12 mouse cellular contexts compared by ENCODE assay signal in genomic region chr7:30531291-30531815, GRCm38 (mm10). TPM values are rescaled to one million over a fixed set of nuclear protein-coding genes. Genes with fewer than 3 reads are reported as not detected.
DNase-seq lines count a peak whose midpoint lies in the region; ATAC-seq and TF ChIP-seq lines count a peak whose summit lies in the region.
"Had no signal": no experiment of that assay in that cellular context is flagged by ENCODE, and none has a peak within 500 bp of the region (broad histone marks: within the 10 kb centered on the region; RNA-seq: fewer than 3 reads in every experiment).

No protein-coding gene starts in this region.

- TF ChIP-seq POLR2A in myocyte (IDR thresholded peaks at IDR 0.05; ENCODE audit: insufficient read length, low read depth) = peak; percentile 61
- TF ChIP-seq POLR2A in kidney, adult 2 months (IDR thresholded peaks at IDR 0.05; ENCODE audit: low read depth, low read length) = no peak

- TF ChIP-seq CTCF in lung, postnatal 0 days (IDR thresholded peaks at IDR 0.05) = no peak
- no peak for TF ChIP-seq CTCF in kidney, adult 2 months (conservative IDR thresholded peaks at IDR 0.05; ENCODE audit: insufficient read depth, insufficient read length, low read depth, low read length)

- no peaks in the 10 kb centered on the region for H3K27me3 ChIP-seq in hindbrain, embryonic 14.5 days (ENCODE audit: control insufficient read depth, insufficient read depth, low read length)
- no peaks in the 10 kb centered on the region for H3K27me3 ChIP-seq in myocyte (ENCODE audit: control insufficient read depth, insufficient read depth, insufficient read length)
- H3K27me3 ChIP-seq in lung, postnatal 0 days (replicated peaks; ENCODE audit: insufficient read depth, low read length) = no peaks in the 10 kb centered on the region
- no peaks in the 10 kb centered on the region for H3K27me3 ChIP-seq in kidney, adult 2 months (replicated peaks; ENCODE audit: control insufficient read depth, insufficient read depth, low read length)

- H3K36me3 ChIP-seq in hindbrain, embryonic 14.5 days (replicated peaks; ENCODE audit: control insufficient read depth, insufficient read depth) = peaks cover 65% of the 10 kb centered on the region
- peaks cover 12% of the 10 kb centered on the region for H3K36me3 ChIP-seq in myocyte (ENCODE audit: control insufficient read depth, insufficient read depth)
- peaks cover 11% of the 10 kb centered on the region; the same call in 1 of the 2 replicates for H3K36me3 ChIP-seq in lung, postnatal 0 days (ENCODE audit: insufficient read depth, low read length)
- H3K36me3 ChIP-seq in kidney, adult 2 months (ENCODE audit: control insufficient read depth, insufficient read depth, low read length) = no peaks in the 10 kb centered on the region

- peak overlapping the region; percentile 69 for H3K4me2 ChIP-seq in hindbrain, embryonic 14.5 days (replicated peaks)
- H3K4me2 ChIP-seq in myocyte (ENCODE audit: low read depth) = peak overlapping the region; percentile 75
- H3K4me2 ChIP-seq in lung, postnatal 0 days (replicated peaks; ENCODE audit: low read depth, low read length) = no peak overlapping the region
- H3K4me2 ChIP-seq: lung, embryonic 14.5 days had no signal

- peaks cover 36% of the 10 kb centered on the region for H3K4me1 ChIP-seq in hindbrain, embryonic 14.5 days (replicated peaks; ENCODE audit: control insufficient read depth, insufficient read depth, low read length)
- H3K4me1 ChIP-seq in lung, postnatal 0 days (ENCODE audit: insufficient read depth, low read depth, low read length) = peaks cover 3% of the 10 kb centered on the region; the same call in 1 of the 2 replicates
- H3K4me1 ChIP-seq in kidney, adult 2 months (ENCODE audit: control insufficient read depth, insufficient read depth, low read length) = peaks cover 2% of the 10 kb centered on the region; the same call in 1 of the 2 replicates

- H3K27ac ChIP-seq in hindbrain, embryonic 14.5 days = no peak overlapping the region
- H3K27ac ChIP-seq in lung, postnatal 0 days (ENCODE audit: low read length) = no peak overlapping the region
- no peak overlapping the region for H3K27ac ChIP-seq in kidney, adult 2 months (ENCODE audit: insufficient read depth, low read depth, low read length)

- H3K9ac ChIP-seq in hindbrain, embryonic 14.5 days = peak overlapping the region; percentile 97
- H3K9ac ChIP-seq in lung, postnatal 0 days (replicated peaks; ENCODE audit: low read depth) = no peak overlapping the region
- H3K9ac ChIP-seq: lung, embryonic 14.5 days had no signal

- 0 out of 2 replicates have a peak overlapping the region, but pooled peaks have one; percentile 88 for H3K4me3 ChIP-seq in hindbrain, embryonic 14.5 days (replicated peaks; ENCODE audit: low read length)
- peak overlapping the region; percentile 36 for H3K4me3 ChIP-seq in myocyte
- no peak overlapping the region for H3K4me3 ChIP-seq in lung, postnatal 0 days (ENCODE audit: low read depth, low read length)
- no peak overlapping the region for H3K4me3 ChIP-seq in kidney, adult 2 months (ENCODE audit: insufficient read depth, low read depth, low read length)

- H3K9me3 ChIP-seq in hindbrain, embryonic 14.5 days (ENCODE audit: control insufficient read depth, low read length) = no peaks in the 10 kb centered on the region
- no peaks in the 10 kb centered on the region for H3K9me3 ChIP-seq in lung, postnatal 0 days (ENCODE audit: low read length)

- no peak for TF ChIP-seq EP300 in lung, postnatal 0 days (IDR thresholded peaks at IDR 0.05)

- intact Hi-C loops in left cerebral cortex, postnatal 4 days (cut with DNase I) = no loop called here

- no peaks in the 10 kb centered on the region for H3K79me2 ChIP-seq in myocyte (ENCODE audit: control insufficient read depth, insufficient read depth)

- peak; percentile 29 for DNase-seq in CD4-positive, CD25-positive, alpha-beta regulatory T cell, adult 2 months (ENCODE audit: low read depth, low spot score)
- DNase-seq in left cerebral cortex, adult 11 months (ENCODE audit: low spot score) = peak; percentile 64
- DNase-seq in left cerebral cortex, postnatal 4 days = no peak
- DNase-seq in hindbrain, embryonic 14.5 days (ENCODE audit: low spot score) = no peak
- no peak for DNase-seq in lung, postnatal 0 days (ENCODE audit: low spot score)
- DNase-seq in kidney, adult 2 months = no peak
- DNase-seq: adrenal gland, adult 8-10 months; cerebellum, adult 18-20 months; heart, postnatal 10 days; lung, embryonic 14.5 days had no signal

- 83% methylated on average over 9 of the region's 9 CpGs for WGBS in hindbrain, embryonic 14.5 days
- 83% methylated on average over 9 of the region's 9 CpGs for WGBS in lung, postnatal 0 days
- 90% methylated on average over 9 of the region's 9 CpGs for WGBS in kidney, adult 2 months

- ATAC-seq in CD4-positive, CD25-positive, alpha-beta regulatory T cell, adult 4 months = no peak
- no peak for ATAC-seq in hindbrain, embryonic 14.5 days (ENCODE audit: low FRiP score)
- ATAC-seq in lung, postnatal 0 days = no peak

- no peak overlapping the region for H3ac ChIP-seq in myocyte (ENCODE audit: control insufficient read depth, insufficient read length)

TF ChIP-seq in myocyte, 11 proteins besides CTCF, POLR2A, EP300 and RAD21:
- TF ChIP-seq MYOG (IDR thresholded peaks at IDR 0.05; ENCODE audit: control insufficient read depth in 1 of 3, insufficient read depth in 1 of 3, insufficient read length in 2 of 3, low read depth in 2 of 3) = no peak
- no peak for TF ChIP-seq MYOD1 (IDR thresholded peaks at IDR 0.05; ENCODE audit: control insufficient read depth in 1 of 3, insufficient read length in 2 of 3, low read depth in 2 of 3)
- TF ChIP-seq USF1 (IDR thresholded peaks at IDR 0.05; ENCODE audit: low read depth) = no peak
- TF ChIP-seq POLR2AphosphoS2 (IDR thresholded peaks at IDR 0.05; ENCODE audit: insufficient read length, low read depth) = peak; percentile 71

RNA-seq across cellular contexts. Expression of gene Arhgap33, which starts 3.5 kb away (rescaled TPM):
- polyA plus RNA-seq in CD4-positive, CD25-positive, alpha-beta regulatory T cell, adult 4 months (2017; shearing (Covaris generic)) = under 1 TPM; 0.46 to 0.67 TPM
- total RNA-seq in left cerebral cortex, postnatal 4 days (2021) = 100 to 1,000 TPM; 356 to 358 TPM
- polyA plus RNA-seq in hindbrain, embryonic 14.5 days (2014; fragmentation: Nextera tagmentation; extraction: Ambion mirVana) = 112 TPM in 2 replicates
- polyA plus RNA-seq in myocyte (2012; fragmentation: generic; extraction: Trizol) = 8.7 TPM
- polyA plus RNA-seq in lung, postnatal 0 days (2015; fragmentation: Nextera tagmentation; extraction: Ambion mirVana) = 2.1 TPM in 2 replicates
- polyA plus RNA-seq in kidney, adult 2 months (2012; rRNA removed) = 7.4 and 7.8 TPM in 2 replicates

RNA-seq across cellular contexts. Expression of gene Hspb6, which starts 20.6 kb away (rescaled TPM):
- 1 to 10 TPM; 1.0 to 3.1 TPM for polyA plus RNA-seq in CD4-positive, CD25-positive, alpha-beta regulatory T cell, adult 4 months (2017; shearing (Covaris generic))
- 1 to 10 TPM; 4.7 to 5.5 TPM for total RNA-seq in left cerebral cortex, postnatal 4 days (2021)
- polyA plus RNA-seq in hindbrain, embryonic 14.5 days (2014; fragmentation: Nextera tagmentation; extraction: Ambion mirVana) = 9.3 and 12.6 TPM in 2 replicates
- 27.8 TPM for polyA plus RNA-seq in myocyte (2012; fragmentation: generic; extraction: Trizol)
- polyA plus RNA-seq in lung, postnatal 0 days (2015; fragmentation: Nextera tagmentation; extraction: Ambion mirVana) = 22.8 and 27.0 TPM in 2 replicates
- 21.6 and 50.4 TPM in 2 replicates for polyA plus RNA-seq in kidney, adult 2 months (2012; rRNA removed)

RNA-seq across cellular contexts. Expression of gene Proser3, which starts 20.7 kb away (rescaled TPM):
- polyA plus RNA-seq in CD4-positive, CD25-positive, alpha-beta regulatory T cell, adult 4 months (2017; shearing (Covaris generic)) = 1 to 10 TPM; 5.2 to 6.2 TPM
- total RNA-seq in left cerebral cortex, postnatal 4 days (2021) = 10 to 100 TPM in 1 of 2 experiments, 1 to 10 TPM in 1; 7.6 to 10.1 TPM
- polyA plus RNA-seq in hindbrain, embryonic 14.5 days (2014; fragmentation: Nextera tagmentation; extraction: Ambion mirVana) = 10.4 and 11.0 TPM in 2 replicates
- polyA plus RNA-seq in myocyte (2012; fragmentation: generic; extraction: Trizol) = 3.8 TPM
- 4.0 and 4.4 TPM in 2 replicates for polyA plus RNA-seq in lung, postnatal 0 days (2015; fragmentation: Nextera tagmentation; extraction: Ambion mirVana)
- polyA plus RNA-seq in kidney, adult 2 months (2012; rRNA removed) = 7.1 and 8.5 TPM in 2 replicates

RNA-seq across cellular contexts. Expression of gene Lin37, which starts 28.3 kb away (rescaled TPM):
- 100 to 1,000 TPM; 101 to 104 TPM for polyA plus RNA-seq in CD4-positive, CD25-positive, alpha-beta regulatory T cell, adult 4 months (2017; shearing (Covaris generic))
- total RNA-seq in left cerebral cortex, postnatal 4 days (2021) = 10 to 100 TPM; 29.6 to 34.6 TPM
- polyA plus RNA-seq in hindbrain, embryonic 14.5 days (2014; fragmentation: Nextera tagmentation; extraction: Ambion mirVana) = 49.2 and 49.4 TPM in 2 replicates
- 55.3 TPM for polyA plus RNA-seq in myocyte (2012; fragmentation: generic; extraction: Trizol)
- polyA plus RNA-seq in lung, postnatal 0 days (2015; fragmentation: Nextera tagmentation; extraction: Ambion mirVana) = 32.8 and 38.6 TPM in 2 replicates
- 29.0 and 33.8 TPM in 2 replicates for polyA plus RNA-seq in kidney, adult 2 months (2012; rRNA removed)

RNA-seq across cellular contexts. Expression of gene U2af1l4, which starts 31.7 kb away (rescaled TPM):
- 10 to 100 TPM; 46.5 to 62.1 TPM for polyA plus RNA-seq in CD4-positive, CD25-positive, alpha-beta regulatory T cell, adult 4 months (2017; shearing (Covaris generic))
- total RNA-seq in left cerebral cortex, postnatal 4 days (2021) = 10 to 100 TPM; 50.6 to 56.7 TPM
- 88.7 and 105 TPM in 2 replicates for polyA plus RNA-seq in hindbrain, embryonic 14.5 days (2014; fragmentation: Nextera tagmentation; extraction: Ambion mirVana)
- polyA plus RNA-seq in myocyte (2012; fragmentation: generic; extraction: Trizol) = 72.3 TPM
- 75.0 and 86.0 TPM in 2 replicates for polyA plus RNA-seq in lung, postnatal 0 days (2015; fragmentation: Nextera tagmentation; extraction: Ambion mirVana)
- polyA plus RNA-seq in kidney, adult 2 months (2012; rRNA removed) = 47.9 and 54.5 TPM in 2 replicates

Comparison
In these comparisons a context has a peak if more than half of its experiments do, and no peak if none do; other contexts are left out.
1. DNase-seq: peak in CD4-positive, CD25-positive, alpha-beta regulatory T cell, adult 2 months (single experiment) and left cerebral cortex, adult 11 months (single experiment); none in left cerebral cortex, postnatal 4 days (single experiment), hindbrain, embryonic 14.5 days (single experiment), lung, postnatal 0 days (single experiment) and kidney, adult 2 months (single experiment).
2. H3K4me3 ChIP-seq: peak in hindbrain, embryonic 14.5 days (single experiment) and myocyte (single experiment); none in lung, postnatal 0 days (single experiment) and kidney, adult 2 months (single experiment).
3. RNA of gene Arhgap33, which starts 3.5 kb away (polyA plus RNA-seq): 112 TPM in hindbrain, embryonic 14.5 days; 8.7 TPM in myocyte (single experiment), 7.4 to 7.8 TPM in kidney, adult 2 months, 2.1 TPM in lung, postnatal 0 days and 0.46 to 0.67 TPM in CD4-positive, CD25-positive, alpha-beta regulatory T cell, adult 4 months; every median in the first group is over 10 times any median in the second.